Mouse (Mus musculus) forebrain, embryonic 15.5 days (tissue): ENCODE results near the gene Mcoln2. TPM values are rescaled to one million over a fixed set of nuclear protein-coding genes. Genes with fewer than 3 reads are reported as not detected.
"Not testable (repeated sequence)": the region's sequence is repeated elsewhere in the genome, so short reads cannot be mapped to it uniquely, and the experiment has no call there.

Experiments
- ATAC-seq: fragments of 200-750 bp; cut with Nextera tagmentation; replicated peaks from 2 replicates; pipeline ENCODE4 v1.8.0; 2017; ENCODE audit warnings: mild to moderate bottlenecking, moderate TSS enrichment, moderate library complexity
- H3K27ac ChIP-seq: fragments of 300-500 bp; sonication (generic); replicated peaks from 2 replicates; pipeline ENCODE4 v1.5.1; 2015; ENCODE audit warnings: mild to moderate bottlenecking, inconsistent platforms
- H3K27me3 ChIP-seq: fragments of 300-500 bp; sonication (generic); 2 replicates; pipeline ENCODE4 v1.6.1; 2015; ENCODE audit warnings: inconsistent platforms
- H3K36me3 ChIP-seq: fragments of 300-500 bp; sonication (generic); 2 replicates; pipeline ENCODE4 v1.6.1; 2015; ENCODE audit warnings: mild to moderate bottlenecking, inconsistent platforms
- H3K4me1 ChIP-seq: fragments of 300-500 bp; sonication (generic); 2 replicates; pipeline ENCODE4 v1.6.1; 2015; ENCODE audit warnings: inconsistent platforms
- H3K4me2 ChIP-seq: fragments of 300-500 bp; sonication (generic); replicated peaks from 2 replicates; pipeline ENCODE4 v1.6.1; 2015; ENCODE audit warnings: mild to moderate bottlenecking, inconsistent platforms
- H3K4me3 ChIP-seq: fragments of 300-500 bp; sonication (generic); 2 replicates; pipeline ENCODE4 v1.5.1; 2015; ENCODE audit warnings: mild to moderate bottlenecking, inconsistent platforms
- H3K9ac ChIP-seq: fragments of 300-500 bp; sonication (generic); replicated peaks from 2 replicates; pipeline ENCODE4 v1.6.1; 2015; ENCODE audit warnings: mild to moderate bottlenecking, inconsistent platforms
- H3K9me3 ChIP-seq: fragments of 300-500 bp; sonication (generic); 2 replicates; pipeline ENCODE4 v1.6.1; 2016; ENCODE audit warnings: inconsistent platforms
- WGBS: fragments of 180-500 bp; shearing (Covaris S2); methylation state at CpG from one replicate; pipeline ENCODE4 v1.1.7; 2015; ENCODE audit warnings: mixed read lengths; 5-methylcytosine and 5-hydroxymethylcytosine counted together
- polyA plus RNA-seq: library from polyadenylated mRNA; unstranded; fragments of >200 nt; fragmentation: Nextera tagmentation; extraction: Ambion mirVana; gene quantifications from 2 replicates; pipeline ENCODE4 v1.2.1, GENCODE M21; 2015

Gene Mcoln2
- polyA plus RNA-seq, 1 experiment from 2014 or later: not detected

DNA sequence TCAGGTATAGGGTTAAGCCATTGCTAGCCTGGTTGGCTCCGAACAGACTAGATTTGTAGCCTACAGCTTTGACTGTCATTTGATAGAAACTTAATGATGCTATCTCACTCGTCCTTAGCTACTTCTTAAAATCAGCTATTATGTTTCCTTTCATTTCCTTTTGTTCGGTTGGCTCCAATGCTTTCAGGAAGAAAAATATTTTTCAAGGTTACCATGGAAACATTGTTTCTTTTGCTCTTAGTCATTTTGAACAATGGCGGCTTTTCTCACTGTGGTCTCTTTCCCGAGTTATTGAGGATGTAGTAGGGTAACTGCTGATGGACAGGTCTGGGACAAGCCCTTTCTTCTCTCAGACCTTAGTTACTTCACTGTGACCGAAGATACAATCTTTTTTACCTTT lies 46.7 kb downstream of the Mcoln2 start:
- Histone ChIP-seq H3K9ac (no peak overlapping the region), H3K27me3 (no peaks in the 10 kb centered on the region), H3K27ac (no peak overlapping the region), H3K4me1 (no peaks in the 10 kb centered on the region), H3K9me3 (no peaks in the 10 kb centered on the region), H3K36me3 (no peaks in the 10 kb centered on the region), H3K4me2 (no peak overlapping the region), H3K4me3 (no peak overlapping the region)
- ATAC-seq: no peak
- WGBS: 43% methylated on average over 6 of the region's 6 CpGs

DNA sequence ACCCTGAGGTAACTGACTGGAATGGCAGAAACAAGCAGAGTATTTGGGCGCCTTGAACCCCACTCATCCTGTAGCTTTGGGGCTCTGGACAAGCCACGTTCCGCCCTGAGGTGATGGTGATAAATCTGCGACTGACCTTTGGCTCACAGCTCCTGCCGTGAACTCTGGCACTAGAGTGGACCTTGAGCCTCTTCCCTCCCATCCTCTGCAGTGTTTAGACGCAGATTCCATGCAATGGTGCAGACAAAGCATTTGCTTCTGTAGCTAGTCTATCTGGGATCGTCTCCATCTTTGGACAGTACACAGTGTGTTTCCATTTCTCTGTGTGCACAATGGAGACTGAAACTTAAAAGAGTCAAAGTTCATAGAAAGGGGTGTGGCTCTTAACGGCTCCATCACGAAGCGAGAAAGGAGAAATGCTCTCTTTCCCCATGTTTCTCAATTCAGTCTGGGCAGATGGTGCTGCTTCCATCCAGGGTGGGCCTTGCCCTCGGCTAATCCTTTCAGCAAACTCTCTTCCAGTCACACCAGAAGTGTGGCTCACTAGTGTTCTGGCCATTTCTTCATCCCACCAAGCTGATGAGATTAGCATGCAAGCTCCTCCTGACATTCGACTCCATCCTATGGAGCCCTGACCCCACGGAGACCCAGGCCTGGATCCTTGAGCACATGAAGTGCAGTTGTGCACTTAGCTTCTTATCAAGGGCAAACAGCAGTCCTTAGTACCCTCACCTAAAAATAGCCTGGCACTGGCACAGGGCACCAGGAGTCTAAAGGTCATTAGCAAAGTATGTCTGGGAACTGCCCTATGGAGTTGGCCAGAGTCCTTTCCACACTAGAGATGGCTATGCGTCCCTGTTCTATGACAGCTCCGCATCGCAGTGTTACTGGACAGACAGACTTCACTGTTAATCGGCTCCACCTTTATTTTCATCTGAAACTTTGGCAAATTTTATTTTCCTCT lies 47.4 kb downstream of the Mcoln2 start:
- H3K27me3 ChIP-seq: no peaks in the 10 kb centered on the region
- H3K9me3 ChIP-seq: no peaks in the 10 kb centered on the region
- ATAC-seq: no peak
- no peak overlapping the region for H3K4me2 ChIP-seq
- no peaks in the 10 kb centered on the region for H3K36me3 ChIP-seq
- WGBS: 88% methylated on average over 17 of the region's 17 CpGs
- no peak overlapping the region for H3K9ac ChIP-seq
- no peak overlapping the region for H3K27ac ChIP-seq
- H3K4me3 ChIP-seq: no peak overlapping the region
- no peaks in the 10 kb centered on the region for H3K4me1 ChIP-seq

- no peaks in the 10 kb centered on the region for H3K4me1 ChIP-seq
- H3K27me3 ChIP-seq: no peaks in the 10 kb centered on the region
- no peak overlapping the region for H3K4me3 ChIP-seq
- H3K27ac ChIP-seq: no peak overlapping the region
- H3K9me3 ChIP-seq: no peaks in the 10 kb centered on the region
- ATAC-seq: no peak
- H3K36me3 ChIP-seq: no peaks in the 10 kb centered on the region
- H3K4me2 ChIP-seq: no peak overlapping the region
- H3K9ac ChIP-seq: no peak overlapping the region
- 88% methylated on average over 12 of the region's 12 CpGs for WGBS
Measured at GRCm38 (mm10) chr3:146197785-146198184, 48.2 kb downstream of the Mcoln2 start.

DNA sequence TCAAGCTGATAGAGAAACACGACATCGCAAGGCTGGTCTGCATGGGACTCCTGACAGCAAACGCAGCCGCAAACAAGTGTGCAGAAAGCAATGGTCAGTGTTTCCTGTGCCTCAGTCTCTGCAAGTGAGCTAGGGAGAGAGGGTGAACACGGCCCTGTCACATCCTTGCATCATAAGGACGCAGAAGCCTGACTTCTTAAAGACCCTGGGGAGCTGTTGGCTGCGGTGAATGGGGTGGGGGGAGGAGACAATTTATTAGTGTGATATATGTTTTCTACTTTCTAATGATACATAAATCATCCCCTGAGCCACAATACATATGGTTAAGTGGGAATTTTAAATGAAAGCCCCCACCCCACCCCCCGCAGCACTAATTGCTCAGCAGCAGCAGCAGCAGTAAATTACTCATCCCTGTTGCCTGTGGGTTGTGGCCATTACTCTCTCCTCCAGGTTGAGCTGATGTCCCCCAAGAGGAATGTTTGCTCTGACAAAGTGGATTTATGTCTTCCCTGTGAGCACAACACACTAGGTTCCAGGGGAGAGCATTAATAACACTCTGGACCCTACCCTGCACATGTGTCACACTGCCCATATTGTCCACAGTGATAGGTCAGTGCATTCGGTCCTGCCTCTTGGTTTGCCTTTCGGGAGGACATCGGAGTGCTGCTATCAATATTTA lies 49.3 kb downstream of the Mcoln2 start:
- no peaks in the 10 kb centered on the region for H3K9me3 ChIP-seq
- no peaks in the 10 kb centered on the region for H3K27me3 ChIP-seq
- H3K4me2 ChIP-seq: no peak overlapping the region
- ATAC-seq: no peak
- no peak overlapping the region for H3K4me3 ChIP-seq
- 85% methylated on average over 11 of the region's 11 CpGs for WGBS
- H3K4me1 ChIP-seq: no peaks in the 10 kb centered on the region
- no peak overlapping the region for H3K9ac ChIP-seq
- H3K36me3 ChIP-seq: no peaks in the 10 kb centered on the region
- no peak overlapping the region for H3K27ac ChIP-seq

DNA sequence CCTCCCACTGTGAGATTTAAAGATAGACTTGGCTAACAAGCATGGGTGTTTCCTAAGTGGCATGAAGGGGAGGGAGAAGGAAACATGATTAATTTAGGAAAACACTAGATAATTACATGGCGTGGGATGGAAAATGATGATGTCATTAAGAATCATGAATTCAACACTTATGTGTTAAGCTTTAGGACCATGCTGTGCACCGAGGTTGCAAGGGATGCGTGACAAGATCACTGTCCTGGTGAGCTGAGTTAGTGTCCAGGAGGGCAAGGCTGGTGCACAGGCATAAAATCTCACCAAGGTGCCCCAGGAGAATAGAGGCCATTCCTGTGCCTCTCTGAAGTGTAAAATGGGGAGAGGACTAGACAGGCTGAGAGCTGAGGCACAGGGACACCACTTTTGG lies 49.9 kb downstream of the Mcoln2 start:
- Histone ChIP-seq H3K9me3 (no peaks in the 10 kb centered on the region), H3K36me3 (no peaks in the 10 kb centered on the region), H3K4me1 (no peaks in the 10 kb centered on the region), H3K4me3 (no peak overlapping the region), H3K9ac (no peak overlapping the region), H3K4me2 (no peak overlapping the region), H3K27ac (no peak overlapping the region), H3K27me3 (no peaks in the 10 kb centered on the region)
- ATAC-seq: no peak
- 81% methylated on average over 3 of the region's 3 CpGs for WGBS

- Histone ChIP-seq H3K27me3 (no peaks in the 10 kb centered on the region), H3K27ac (no peak overlapping the region), H3K4me2 (no peak overlapping the region), H3K9ac (no peak overlapping the region), H3K4me3 (no peak overlapping the region), H3K4me1 (no peaks in the 10 kb centered on the region), H3K36me3 (no peaks in the 10 kb centered on the region), H3K9me3 (no peaks in the 10 kb centered on the region)
- no peak for ATAC-seq
- 75% methylated on average over 2 of the region's 2 CpGs for WGBS
Measured at GRCm38 (mm10) chr3:146204375-146204774, 54.7 kb downstream of the Mcoln2 start.

DNA sequence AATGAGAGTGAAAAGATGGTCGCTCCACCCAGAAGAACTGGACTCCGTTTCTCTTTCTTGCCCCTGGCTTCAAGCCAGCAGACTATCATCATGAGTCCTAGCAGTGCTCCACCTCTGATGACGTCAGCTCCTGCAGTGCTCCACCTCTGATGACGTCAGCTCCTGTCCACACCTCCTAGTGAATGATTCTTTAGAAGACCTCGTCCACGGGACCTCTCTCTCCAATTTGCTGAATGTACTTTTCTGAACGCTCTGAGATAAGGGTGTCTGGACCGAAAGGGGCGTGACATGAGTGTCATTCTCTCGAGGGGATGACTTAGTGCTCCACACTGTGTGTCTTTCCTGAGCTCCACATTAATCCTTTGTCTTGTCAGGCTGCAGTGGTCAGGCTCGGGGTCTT lies 55.7 kb downstream of the Mcoln2 start:
- no peak overlapping the region for H3K4me2 ChIP-seq
- H3K9ac ChIP-seq: no peak overlapping the region
- H3K4me1 ChIP-seq: no peaks in the 10 kb centered on the region
- ATAC-seq: no peak
- H3K36me3 ChIP-seq: no peaks in the 10 kb centered on the region
- H3K27ac ChIP-seq: no peak overlapping the region
- 81% methylated on average over 11 of the region's 11 CpGs for WGBS
- H3K9me3 ChIP-seq: no peaks in the 10 kb centered on the region
- H3K4me3 ChIP-seq: no peak overlapping the region
- no peaks in the 10 kb centered on the region for H3K27me3 ChIP-seq

- no peak overlapping the region for H3K4me3 ChIP-seq
- no peaks in the 10 kb centered on the region for H3K4me1 ChIP-seq
- H3K36me3 ChIP-seq: no peaks in the 10 kb centered on the region
- no peak overlapping the region for H3K4me2 ChIP-seq
- no peak for ATAC-seq
- H3K27ac ChIP-seq: no peak overlapping the region
- H3K27me3 ChIP-seq: no peaks in the 10 kb centered on the region
- no peak overlapping the region for H3K9ac ChIP-seq
- 84% methylated on average over 2 of the region's 2 CpGs for WGBS
- no peaks in the 10 kb centered on the region for H3K9me3 ChIP-seq
Measured at GRCm38 (mm10) chr3:146206635-146207034, 57.0 kb downstream of the Mcoln2 start.

DNA sequence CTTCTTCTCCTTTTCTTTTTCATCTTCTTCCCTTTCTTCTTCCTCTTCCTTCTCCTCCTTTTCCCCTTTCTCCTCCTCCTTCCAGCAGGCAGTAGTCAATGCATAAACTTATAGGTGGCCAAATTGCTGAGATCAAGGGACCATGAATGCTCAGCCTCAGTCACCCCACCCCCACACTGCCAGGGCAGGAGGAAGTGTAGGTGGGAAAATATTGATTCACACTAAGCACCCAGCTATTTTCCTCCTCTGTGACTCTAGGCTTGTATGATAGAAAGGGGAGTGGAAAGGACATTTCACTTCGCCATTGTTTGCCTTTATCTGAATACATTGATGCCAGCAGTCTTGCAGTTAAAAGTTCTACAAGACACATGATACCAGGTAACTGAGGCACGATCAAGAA lies 57.8 kb downstream of the Mcoln2 start:
- Histone ChIP-seq H3K27ac (no peak overlapping the region), H3K9ac (no peak overlapping the region), H3K27me3 (no peaks in the 10 kb centered on the region), H3K36me3 (no peaks in the 10 kb centered on the region), H3K4me2 (no peak overlapping the region), H3K9me3 (no peaks in the 10 kb centered on the region), H3K4me3 (no peak overlapping the region), H3K4me1 (no peaks in the 10 kb centered on the region)
- ATAC-seq: no peak
- 78% methylated on average over 2 of the region's 2 CpGs for WGBS

GRCm38 (mm10) chr3:146209759-146210158 lies 60.1 kb downstream of the Mcoln2 start:
- not testable (repeated sequence) for H3K4me2 ChIP-seq, ATAC-seq, H3K27ac ChIP-seq, H3K4me1 ChIP-seq, H3K9me3 ChIP-seq, H3K36me3 ChIP-seq, H3K4me3 ChIP-seq, H3K27me3 ChIP-seq, H3K9ac ChIP-seq
- WGBS: 94% methylated on average over 8 of the region's 8 CpGs

DNA sequence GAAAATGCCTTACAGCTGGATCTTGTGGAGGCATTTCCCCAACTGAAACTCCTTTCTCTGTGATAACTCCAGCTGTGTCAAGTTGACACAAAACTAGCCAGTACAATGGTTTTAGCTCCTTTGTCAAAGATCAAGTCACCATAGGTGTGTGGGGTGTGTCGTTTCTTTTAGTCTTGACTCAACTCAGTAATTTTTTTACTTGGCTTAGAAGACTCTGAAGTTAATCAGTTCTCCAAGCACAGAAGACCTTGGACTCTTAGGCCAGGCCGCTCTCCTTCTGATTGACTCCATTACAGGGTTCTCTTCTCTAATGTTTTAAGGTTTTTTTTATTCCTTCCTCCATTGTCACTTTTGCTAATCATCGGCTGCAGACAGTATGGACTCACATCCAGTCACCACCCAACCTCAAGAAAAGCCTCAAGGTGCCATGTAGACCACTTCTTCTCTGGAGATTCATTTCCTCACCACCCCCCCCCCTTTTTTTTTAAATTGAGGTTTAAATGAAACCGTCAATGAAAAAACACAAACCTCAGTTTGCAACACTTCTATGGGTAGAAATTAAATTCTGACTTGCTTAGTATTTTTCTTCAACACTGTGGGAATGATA lies 61.6 kb downstream of the Mcoln2 start:
- no peaks in the 10 kb centered on the region for H3K36me3 ChIP-seq
- no peak overlapping the region for H3K9ac ChIP-seq
- H3K9me3 ChIP-seq: no peaks in the 10 kb centered on the region
- no peak overlapping the region for H3K27ac ChIP-seq
- WGBS: 92% methylated on average over 4 of the region's 4 CpGs
- no peak overlapping the region for H3K4me2 ChIP-seq
- no peak overlapping the region for H3K4me3 ChIP-seq
- ATAC-seq: no peak
- no peaks in the 10 kb centered on the region for H3K27me3 ChIP-seq
- no peaks in the 10 kb centered on the region for H3K4me1 ChIP-seq

GRCm38 (mm10) chr3:146211964-146212363 lies 62.3 kb downstream of the Mcoln2 start:
- Histone ChIP-seq H3K4me2 (no peak overlapping the region), H3K4me3 (no peak overlapping the region), H3K27ac (no peak overlapping the region), H3K9me3 (no peaks in the 10 kb centered on the region), H3K9ac (no peak overlapping the region), H3K36me3 (no peaks in the 10 kb centered on the region), H3K4me1 (no peaks in the 10 kb centered on the region), H3K27me3 (no peaks in the 10 kb centered on the region)
- WGBS: 87% methylated on average over 2 of the region's 2 CpGs
- no peak for ATAC-seq
